Mouse (Mus musculus): ENCODE data around the gene Trpm4. TPM values are rescaled to one million over a fixed set of nuclear protein-coding genes. Genes with fewer than 3 reads are reported as not detected.
A peak's percentile ranks its signal among the peaks of the same experiment; 100 is the strongest.

Trpm4 gene
- 7.1 and 7.2 TPM in 2 replicates for polyA plus RNA-seq (2015; fragmentation: Nextera tagmentation; extraction: Ambion mirVana)

DNA sequence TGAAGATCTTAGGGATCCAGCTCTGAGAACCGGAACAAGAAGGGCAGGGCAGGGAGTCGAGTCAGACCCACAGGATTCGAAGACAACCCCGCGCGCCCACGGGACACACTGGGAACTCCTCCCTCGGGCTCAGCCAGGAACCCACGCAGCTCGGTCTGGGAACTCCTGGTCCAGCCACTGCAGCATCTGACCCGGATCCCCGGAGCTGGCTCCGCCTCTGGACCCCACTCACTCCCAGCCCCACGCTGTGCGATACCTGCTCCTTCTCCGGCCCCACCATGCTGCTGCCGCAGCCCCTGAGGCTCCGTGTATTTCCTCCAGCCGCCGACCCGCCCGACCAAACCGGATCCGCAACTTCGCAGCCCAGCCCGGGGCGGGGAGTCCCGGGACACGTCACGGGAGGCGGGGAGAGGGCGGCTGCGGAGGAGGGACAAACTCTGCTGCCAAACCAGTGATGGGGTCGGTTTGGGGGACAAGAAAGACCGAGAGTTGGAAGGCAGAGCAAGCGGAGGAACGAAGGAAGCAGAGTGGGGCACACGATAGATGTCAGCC lies at the start of gene Trpm4:
Gene Trpm4 (minus strand): TSS at position 350 of the 552 bp plus-strand sequence.
- Histone ChIP-seq H3K9ac (peak within 1 kb of the TSS; percentile 76), H3K27me3 (peaks cover 13% of the 10 kb centered on the region), H3K4me2 (peak within 1 kb of the TSS; percentile 91), H3K9me3 (no peaks in the 10 kb centered on the region), H3K27ac (replicated peaks) (no peak within 1 kb of the TSS; the same call in 1 of the 2 replicates), H3K36me3 (no peaks in the 10 kb centered on the region), H3K4me3 (peak within 1 kb of the TSS; percentile 54), H3K4me1 (replicated peaks) (peaks cover 35% of the 10 kb centered on the region)
- peak; percentile 57 for ATAC-seq (ENCODE audit: low read depth)
- WGBS = under 1% methylated on average over 38 of the region's 38 CpGs

DNA sequence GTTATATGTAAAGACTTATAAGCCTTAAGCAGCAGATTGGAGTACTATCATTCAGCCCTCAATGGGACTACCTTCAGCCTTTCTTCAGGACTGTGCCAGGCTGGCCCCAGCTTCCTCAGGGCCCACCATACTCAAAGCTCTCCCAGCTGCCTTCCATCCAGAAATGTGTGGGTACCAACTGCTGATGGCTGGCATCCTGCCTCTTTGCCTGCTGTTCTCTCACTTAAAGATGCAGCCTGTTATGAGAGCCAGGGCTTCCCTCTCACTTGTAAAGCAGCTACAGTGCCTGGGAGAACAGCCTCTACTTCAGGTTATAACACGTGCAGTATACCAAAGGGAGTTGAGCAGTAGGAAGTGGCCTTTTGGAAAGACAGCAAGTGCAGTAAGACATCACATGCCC lies 42.5 kb upstream of the Trpm4 start:
- ATAC-seq (ENCODE audit: low read depth) = no peak

DNA sequence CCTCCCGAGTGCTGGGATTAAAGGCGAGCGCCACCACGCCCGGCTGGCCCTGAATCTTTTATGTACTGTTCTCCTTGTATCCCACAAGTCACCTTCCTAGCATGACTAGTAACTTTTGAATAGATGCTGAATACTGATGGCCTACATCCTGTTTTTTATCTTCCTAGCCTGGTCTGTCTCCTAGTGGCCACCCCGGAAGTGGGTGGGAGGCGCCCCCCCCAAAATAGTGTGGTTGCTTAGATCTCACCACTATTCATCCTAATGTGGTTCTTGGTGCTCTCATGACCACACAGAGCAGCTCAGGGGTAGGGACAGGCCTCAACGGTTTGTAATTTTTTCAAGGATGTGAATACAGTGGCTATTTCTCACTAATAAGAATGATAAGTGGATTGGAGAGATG lies 41.0 kb upstream of the Trpm4 start:
- H3K9me3 ChIP-seq = no peaks in the 10 kb centered on the region
- ATAC-seq (ENCODE audit: low read depth) = no peak
- H3K4me3 ChIP-seq = no peak overlapping the region
- peaks cover 18% of the 10 kb centered on the region for H3K4me1 ChIP-seq (replicated peaks)
- H3K27me3 ChIP-seq = peaks cover 4% of the 10 kb centered on the region; the same call in 1 of the 2 replicates
- H3K4me2 ChIP-seq = no peak overlapping the region
- H3K9ac ChIP-seq = no peak overlapping the region
- H3K36me3 ChIP-seq = peaks cover 79% of the 10 kb centered on the region
- 94% methylated on average over 8 of the region's 8 CpGs for WGBS
- no peak overlapping the region for H3K27ac ChIP-seq (replicated peaks)

More for the DNA sequence above, 42.5 kb upstream of the Trpm4 start:
- peaks cover 5% of the 10 kb centered on the region; the same call in 1 of the 2 replicates for H3K4me1 ChIP-seq (replicated peaks)
- H3K36me3 ChIP-seq = peaks cover 93% of the 10 kb centered on the region
- H3K9me3 ChIP-seq = no peaks in the 10 kb centered on the region
- no peak overlapping the region for H3K4me3 ChIP-seq
- no peak overlapping the region for H3K27ac ChIP-seq (replicated peaks)
- no peak overlapping the region for H3K4me2 ChIP-seq
- no peaks in the 10 kb centered on the region for H3K27me3 ChIP-seq
- WGBS = 84% methylated on average over 1 of the region's 1 CpGs
- no peak overlapping the region for H3K9ac ChIP-seq

DNA sequence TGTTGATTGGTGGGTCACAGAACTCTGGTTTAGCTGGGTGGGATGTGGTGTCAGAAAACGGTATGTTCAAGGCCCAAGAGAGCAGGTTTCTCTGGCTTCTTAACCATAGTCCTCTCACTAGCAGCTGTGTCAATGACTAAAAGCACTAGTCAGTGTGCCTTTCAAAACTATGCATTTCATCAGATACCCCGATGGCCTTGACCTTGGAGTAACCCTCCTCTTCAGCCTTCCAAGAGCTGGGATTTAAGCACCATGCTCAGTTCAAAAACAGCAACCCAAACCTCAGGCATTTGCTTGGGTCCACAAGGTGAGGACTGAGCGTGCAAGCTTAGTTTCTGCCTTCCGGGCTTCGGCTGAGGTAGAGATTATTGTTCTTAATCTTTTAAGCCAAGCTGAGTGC lies 38.8 kb upstream of the Trpm4 start:
- Histone ChIP-seq H3K4me2 (no peak overlapping the region), H3K27me3 (peaks cover 19% of the 10 kb centered on the region), H3K36me3 (peaks cover 57% of the 10 kb centered on the region), H3K4me3 (no peak overlapping the region), H3K9me3 (no peaks in the 10 kb centered on the region), H3K27ac (replicated peaks) (no peak overlapping the region), H3K9ac (no peak overlapping the region), H3K4me1 (replicated peaks) (peaks cover 40% of the 10 kb centered on the region)
- WGBS = 90% methylated on average over 5 of the region's 5 CpGs
- no peak for ATAC-seq (ENCODE audit: low read depth)

DNA sequence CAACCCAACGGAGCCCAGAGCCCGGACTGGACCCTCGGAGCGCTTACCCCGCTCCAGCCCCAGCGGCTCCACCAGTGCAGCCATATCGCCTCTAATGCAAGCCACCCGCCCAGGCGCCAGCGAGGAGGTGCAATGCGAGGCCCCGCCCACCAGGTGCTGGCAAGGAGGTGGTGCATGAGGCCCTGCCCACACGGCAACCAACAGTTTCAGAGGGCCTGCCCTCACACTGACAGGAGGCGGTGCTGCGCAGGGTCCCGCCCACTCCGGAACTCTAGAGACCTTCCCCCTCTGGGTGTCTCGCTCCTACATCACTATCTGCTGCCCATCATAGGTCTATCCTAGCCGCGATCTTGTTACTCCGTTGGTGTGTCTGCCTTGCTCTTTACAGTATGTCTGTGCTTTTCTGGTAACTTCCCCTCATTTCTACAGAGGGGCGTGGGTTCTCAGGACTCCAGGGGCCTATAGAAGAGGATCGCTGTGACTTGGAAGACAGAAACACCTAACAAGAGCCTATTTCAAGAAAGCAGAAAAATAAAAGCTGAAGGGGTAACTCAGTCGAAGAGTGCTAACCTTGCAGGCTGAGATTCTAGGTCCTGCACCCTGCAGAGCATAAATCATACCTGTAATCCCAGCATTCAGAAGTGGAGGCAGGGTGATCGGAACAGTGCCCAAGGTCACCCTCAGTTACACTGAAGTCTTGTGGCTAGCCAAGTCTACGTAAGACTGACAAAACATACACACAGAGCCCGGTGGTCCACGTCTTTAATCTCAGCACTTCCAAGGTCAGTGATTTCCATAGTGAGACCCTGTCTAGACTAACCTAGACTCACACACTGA lies 37.1 kb upstream of the Trpm4 start, which contains the start of gene Lin7b:
Gene Lin7b (minus strand): TSS at position 109 of the 837 bp plus-strand sequence.
- peak within 1 kb of the TSS; percentile 70 for H3K9ac ChIP-seq
- peak within 1 kb of the TSS; percentile 89 for H3K4me2 ChIP-seq
- peaks cover 19% of the 10 kb centered on the region for H3K27me3 ChIP-seq
- WGBS = 10% methylated on average over 28 of the region's 28 CpGs
- H3K27ac ChIP-seq (replicated peaks) = peak within 1 kb of the TSS; percentile 6; the same call in 1 of the 2 replicates
- peaks cover 40% of the 10 kb centered on the region for H3K36me3 ChIP-seq
- no peaks in the 10 kb centered on the region for H3K9me3 ChIP-seq
- H3K4me3 ChIP-seq = peak within 1 kb of the TSS; percentile 45
- ATAC-seq (ENCODE audit: low read depth) = peak; percentile 32
- peaks cover 48% of the 10 kb centered on the region for H3K4me1 ChIP-seq (replicated peaks)

DNA sequence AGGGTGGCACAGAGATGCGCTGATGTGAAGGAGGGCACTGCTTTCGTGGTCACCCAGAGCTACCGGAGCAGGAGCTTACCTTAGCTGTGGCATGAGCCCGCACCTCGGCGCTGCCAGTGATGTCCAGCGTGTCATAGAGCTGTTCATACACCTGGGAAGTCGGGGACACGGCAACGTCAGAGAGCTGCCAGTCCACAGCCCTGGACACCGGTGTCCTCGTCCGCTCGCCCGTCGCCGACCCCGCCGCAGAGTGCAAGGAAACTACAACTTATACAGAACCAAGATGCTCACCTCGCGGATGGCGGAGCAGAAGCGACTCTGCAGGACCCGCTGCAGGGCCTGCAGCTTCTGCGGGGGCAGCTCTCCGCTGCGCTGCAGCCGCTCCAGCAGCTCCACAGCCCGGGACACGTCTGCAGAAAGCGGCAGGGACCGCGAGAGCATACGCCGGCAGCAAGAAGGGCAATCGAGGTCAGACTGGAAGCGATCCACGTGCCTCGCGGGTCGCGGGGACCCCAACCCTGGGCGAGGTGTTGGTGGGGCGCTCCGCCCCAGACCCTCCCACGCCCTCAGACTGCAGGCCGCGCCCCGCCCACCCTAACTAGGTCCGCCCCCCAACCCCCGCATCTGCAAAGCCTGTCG lies 36.4 kb upstream of the Trpm4 start:
- Histone ChIP-seq H3K9me3 (no peaks in the 10 kb centered on the region), H3K4me3 (peak overlapping the region; percentile 45)
- WGBS = 8% methylated on average over 52 of the region's 52 CpGs

DNA sequence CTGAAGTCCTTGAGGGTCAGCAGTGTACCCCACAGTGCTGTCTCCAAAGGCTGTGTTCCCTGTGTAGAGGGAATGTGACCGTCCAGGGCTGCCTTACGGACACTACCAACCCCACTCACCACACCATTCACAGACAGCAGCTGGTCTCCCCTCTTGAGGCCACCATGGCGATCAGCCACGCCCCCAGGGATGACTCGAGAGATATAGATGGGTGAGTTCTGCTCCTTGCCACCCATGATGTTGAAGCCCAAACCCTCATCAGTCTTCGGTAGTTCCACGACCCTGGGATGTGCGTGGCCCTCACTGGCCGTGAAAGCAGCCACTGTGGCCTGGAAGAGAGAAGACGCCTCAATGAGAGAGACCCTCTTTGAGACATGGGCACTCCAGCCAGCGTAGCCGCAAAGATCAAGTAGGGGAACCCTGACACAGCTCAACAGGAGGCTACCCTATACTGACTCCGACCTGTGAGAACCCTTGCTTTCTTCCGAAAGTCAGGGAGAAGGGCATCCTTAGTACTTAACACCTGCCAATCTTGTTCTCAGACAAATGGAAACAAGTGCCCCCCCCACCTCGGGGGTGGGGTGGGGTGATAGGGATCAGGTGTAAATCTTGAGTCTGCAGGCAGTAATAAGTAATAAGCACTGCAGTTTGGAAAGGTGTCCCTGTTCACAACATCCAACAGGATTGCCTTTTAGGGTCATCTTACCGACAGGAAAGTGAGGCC lies 35.6 kb upstream of the Trpm4 start:
- WGBS = 75% methylated on average over 16 of the region's 16 CpGs
- no peaks in the 10 kb centered on the region for H3K9me3 ChIP-seq
- H3K4me2 ChIP-seq = peak overlapping the region; percentile 89
- no peak overlapping the region for H3K27ac ChIP-seq (replicated peaks)
- peaks cover 63% of the 10 kb centered on the region for H3K4me1 ChIP-seq (replicated peaks)
- peaks cover 28% of the 10 kb centered on the region for H3K36me3 ChIP-seq
- H3K9ac ChIP-seq = 0 out of 2 replicates have a peak overlapping the region, but pooled peaks have one; percentile 70
- peaks cover 34% of the 10 kb centered on the region for H3K27me3 ChIP-seq
- ATAC-seq (ENCODE audit: low read depth) = no peak
- H3K4me3 ChIP-seq = peak overlapping the region; percentile 45; the same call in 1 of the 2 replicates

More for the DNA sequence above, 36.4 kb upstream of the Trpm4 start:
- peaks cover 34% of the 10 kb centered on the region for H3K36me3 ChIP-seq
- H3K4me2 ChIP-seq = peak overlapping the region; percentile 89
- H3K27me3 ChIP-seq = peaks cover 26% of the 10 kb centered on the region
- peak overlapping the region; percentile 6; the same call in 1 of the 2 replicates for H3K27ac ChIP-seq (replicated peaks)
- H3K4me1 ChIP-seq (replicated peaks) = peaks cover 55% of the 10 kb centered on the region
- peak overlapping the region; percentile 70 for H3K9ac ChIP-seq
- no peak for ATAC-seq (ENCODE audit: low read depth)

DNA sequence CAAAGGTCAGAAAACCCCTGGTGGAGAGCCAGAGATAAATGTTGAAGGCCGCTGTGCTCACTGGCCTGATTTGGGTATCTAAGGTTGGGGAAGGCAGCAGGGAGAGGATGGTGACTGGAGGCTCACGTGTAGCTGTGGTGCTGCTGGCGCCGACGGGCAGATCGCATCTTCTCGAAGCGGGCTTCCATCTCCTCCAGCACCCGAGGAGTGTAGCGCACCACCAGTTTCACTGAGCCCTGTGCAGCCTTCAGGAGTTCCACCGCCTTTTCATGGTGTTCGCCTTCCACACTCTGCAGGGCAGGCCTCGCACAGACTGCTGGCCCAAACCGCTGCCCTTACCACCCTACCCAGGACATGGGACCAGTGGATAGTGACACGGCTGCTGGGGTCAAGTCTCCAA lies 34.6 kb upstream of the Trpm4 start:
- 82% methylated on average over 15 of the region's 15 CpGs for WGBS
- Histone ChIP-seq H3K36me3 (peaks cover 18% of the 10 kb centered on the region), H3K27ac (replicated peaks) (peak overlapping the region; percentile 93), H3K4me1 (replicated peaks) (peaks cover 66% of the 10 kb centered on the region), H3K9ac (peak overlapping the region; percentile 79), H3K4me3 (peak overlapping the region; percentile 82), H3K9me3 (no peaks in the 10 kb centered on the region), H3K27me3 (peaks cover 43% of the 10 kb centered on the region), H3K4me2 (peak overlapping the region; percentile 87)
- ATAC-seq (ENCODE audit: low read depth) = no peak

DNA sequence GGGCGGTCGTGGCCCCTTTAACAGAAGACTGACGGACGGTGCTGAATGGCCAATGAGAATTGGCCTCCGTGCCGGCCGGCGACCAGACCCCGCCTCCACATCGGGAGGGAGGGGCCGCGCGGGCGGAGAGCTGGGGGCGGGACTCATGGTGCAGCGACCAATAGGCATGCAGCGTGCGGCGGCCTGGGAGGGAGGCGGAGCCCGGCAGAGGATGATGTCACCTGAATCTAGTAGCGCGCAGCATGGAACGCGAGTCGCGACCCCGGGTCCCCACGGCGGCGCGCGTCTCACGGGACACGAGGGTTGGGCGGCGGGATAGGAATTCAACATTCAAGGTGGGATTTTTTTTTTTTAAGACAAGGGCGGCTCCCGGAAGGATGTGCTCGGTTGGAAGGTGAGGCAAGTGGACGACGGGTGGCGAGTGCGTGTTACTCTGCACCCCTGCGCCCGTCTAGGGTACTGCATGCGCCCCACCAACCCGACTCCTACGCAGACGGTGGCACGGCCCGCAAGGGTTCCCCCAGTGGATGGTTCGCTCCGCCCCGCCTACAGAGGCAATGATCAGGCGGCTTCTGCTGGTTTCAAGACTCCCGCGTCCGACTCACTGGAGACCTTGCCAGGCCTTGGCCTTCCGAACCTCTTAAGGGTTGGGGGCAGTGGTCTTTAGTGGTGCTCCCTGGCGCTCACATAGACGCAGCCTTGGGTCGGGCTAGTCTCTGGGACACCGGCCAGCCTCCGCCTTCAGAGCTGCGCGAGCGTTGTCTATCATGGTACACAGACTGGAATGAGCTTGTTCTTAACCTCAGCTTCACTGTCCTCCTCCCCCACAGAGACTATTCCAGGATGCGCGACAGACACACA lies 33.7 kb upstream of the Trpm4 start:
- WGBS = under 1% methylated on average over 68 of the region's 70 CpGs
- Histone ChIP-seq H3K4me2 (peak overlapping the region; percentile 87), H3K27me3 (peaks cover 52% of the 10 kb centered on the region), H3K36me3 (peaks cover 9% of the 10 kb centered on the region), H3K4me1 (replicated peaks) (peaks cover 74% of the 10 kb centered on the region), H3K27ac (replicated peaks) (peak overlapping the region; percentile 93), H3K4me3 (peak overlapping the region; percentile 82), H3K9ac (peak overlapping the region; percentile 95), H3K9me3 (no peaks in the 10 kb centered on the region)
- peak; percentile 87 for ATAC-seq (ENCODE audit: low read depth)

DNA sequence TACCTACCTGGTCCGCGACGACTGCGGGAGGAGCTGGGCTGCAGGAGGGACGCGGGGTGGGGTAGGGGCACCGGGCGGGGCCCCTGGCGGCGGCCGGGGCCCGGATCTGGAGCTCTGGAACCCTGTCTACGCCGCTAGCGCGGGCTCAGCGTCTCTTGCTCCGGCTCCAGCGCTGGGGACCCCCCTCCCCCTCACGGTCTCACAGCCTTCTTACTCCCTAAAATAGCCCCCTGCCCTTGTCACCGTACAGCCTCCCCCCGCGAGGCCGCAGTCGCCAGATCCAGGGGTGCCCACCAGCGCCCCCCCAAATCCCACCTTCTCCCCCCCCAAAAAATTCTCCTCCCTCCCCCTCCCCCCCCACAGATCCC lies 33.1 kb upstream of the Trpm4 start, which contains the start of gene Ppfia3:
Gene Ppfia3 (minus strand): TSS at position 368 of the 368 bp plus-strand sequence.
- H3K27me3 ChIP-seq = peaks cover 56% of the 10 kb centered on the region
- peaks cover 80% of the 10 kb centered on the region for H3K4me1 ChIP-seq (replicated peaks)
- peak within 1 kb of the TSS; percentile 82 for H3K4me3 ChIP-seq
- H3K9ac ChIP-seq = peak within 1 kb of the TSS; percentile 95
- peak within 1 kb of the TSS; percentile 93 for H3K27ac ChIP-seq (replicated peaks)
- WGBS = 0% methylated on average over 26 of the region's 26 CpGs
- peak within 1 kb of the TSS; percentile 87 for H3K4me2 ChIP-seq
- peak; percentile 41 for ATAC-seq (ENCODE audit: low read depth)
- H3K36me3 ChIP-seq = peaks cover 2% of the 10 kb centered on the region
- H3K9me3 ChIP-seq = no peaks in the 10 kb centered on the region

Data from neural tube, embryonic 13.5 days (tissue).